Mouse (Mus musculus): ENCODE data around the gene Vmn1r38.
"Not testable (repeated sequence)": the region's sequence is repeated elsewhere in the genome, so short reads cannot be mapped to it uniquely, and the experiment has no call there.

The Vmn1r38 gene

GRCm38 (mm10) chr6:66782527-66782926 lies at the start of gene Vmn1r38:
Vmn1r38 (minus strand) TSS chr6:66782627.
- DNase-seq (ENCODE audit: low read depth, low spot score) = not testable (repeated sequence)

GRCm38 (mm10) chr6:66810509-66810908 lies 28.1 kb upstream of the Vmn1r38 start, which contains the start of gene Vmn1r39:
Vmn1r39 (minus strand) TSS chr6:66810609.
- DNase-seq (ENCODE audit: low read depth, low spot score) = no peak

- no peak for DNase-seq (ENCODE audit: low read depth, low spot score)
Measured at GRCm38 (mm10) chr6:66806311-66806710, 23.9 kb upstream of the Vmn1r38 start.

- no peak for DNase-seq (ENCODE audit: low read depth, low spot score)
Measured at GRCm38 (mm10) chr6:66805713-66806112, 23.3 kb upstream of the Vmn1r38 start.

- not testable (repeated sequence) for DNase-seq (ENCODE audit: low read depth, low spot score)
Measured at GRCm38 (mm10) chr6:66729082-66729481, 53.3 kb downstream of the Vmn1r38 start, which contains the start of gene Vmn1r37. Vmn1r37 (plus strand) TSS chr6:66729382.

Data from forelimb bud, embryonic 11.5 days (tissue).